Mouse (Mus musculus): Measurements from ENCODE around the gene Sptan1. TPM values are rescaled to one million over a fixed set of nuclear protein-coding genes. Genes with fewer than 3 reads are reported as not detected.

Gene Sptan1
- polyA plus RNA-seq, 1 experiment: 622 TPM

DNA sequence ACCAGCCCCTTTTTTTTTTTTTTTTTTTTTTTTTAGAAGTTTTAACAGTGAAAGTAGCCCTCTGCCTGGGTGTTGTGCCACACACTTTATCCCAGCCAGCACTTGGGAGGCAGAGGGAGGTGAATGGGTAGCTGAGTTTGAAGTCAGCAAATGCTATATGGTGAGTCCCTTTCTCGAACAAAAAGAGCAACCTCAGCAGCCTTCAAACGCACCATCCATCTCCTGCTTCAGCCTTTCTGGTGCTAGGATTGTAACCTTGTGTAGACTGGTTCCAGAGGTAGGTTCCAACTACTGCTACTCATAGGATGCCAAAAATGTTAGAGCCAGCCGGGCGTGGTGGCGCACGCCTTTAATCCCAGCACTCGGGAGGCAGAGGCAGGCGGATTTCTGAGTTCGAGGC is 111.1 kb downstream of the Sptan1 start:
- TF ChIP-seq CTCF (IDR thresholded peaks at IDR 0.05; ENCODE audit: borderline replicate concordance, extremely low read depth, insufficient read depth, insufficient read length) (no peak), POLR2A (IDR thresholded peaks at IDR 0.05; ENCODE audit: borderline replicate concordance, extremely low read depth, insufficient read depth, insufficient read length, poor library complexity, severe bottlenecking) (no peak)

DNA sequence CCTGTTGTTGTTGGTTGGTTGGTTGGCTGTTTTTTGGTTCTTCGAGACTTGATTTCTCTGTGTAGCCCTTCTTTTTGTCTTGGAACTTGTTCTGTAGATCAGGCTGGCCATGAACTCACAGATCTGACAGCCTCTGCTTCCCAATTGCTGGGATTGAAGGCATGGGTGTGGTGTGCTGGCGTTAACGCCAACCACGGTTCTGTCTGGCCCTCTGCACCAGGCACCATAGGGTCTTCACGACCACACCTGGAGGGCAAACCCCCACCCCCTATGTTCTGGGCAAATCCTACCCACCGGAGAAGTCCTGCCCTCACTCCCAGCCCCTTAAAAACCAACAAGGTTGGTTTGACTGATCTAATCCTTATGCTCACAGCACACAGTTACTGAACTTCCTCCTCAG is 111.6 kb downstream of the Sptan1 start:
- no peak for TF ChIP-seq CTCF (IDR thresholded peaks at IDR 0.05; ENCODE audit: borderline replicate concordance, extremely low read depth, insufficient read depth, insufficient read length)
- no peak for TF ChIP-seq POLR2A (IDR thresholded peaks at IDR 0.05; ENCODE audit: borderline replicate concordance, extremely low read depth, insufficient read depth, insufficient read length, poor library complexity, severe bottlenecking)
- DNase-seq (ENCODE audit: low read depth): no peak

More for the DNA sequence above, 111.1 kb downstream of the Sptan1 start:
- DNase-seq (ENCODE audit: low read depth): no peak

- TF ChIP-seq POLR2A (IDR thresholded peaks at IDR 0.05; ENCODE audit: borderline replicate concordance, extremely low read depth, insufficient read depth, insufficient read length, poor library complexity, severe bottlenecking): no peak
- TF ChIP-seq CTCF (IDR thresholded peaks at IDR 0.05; ENCODE audit: borderline replicate concordance, extremely low read depth, insufficient read depth, insufficient read length): peak; percentile 99
- DNase-seq (ENCODE audit: low read depth): peak; percentile 91
These were observed 112.4 kb downstream of the Sptan1 start, which contains the start of gene Pkn3 for GRCm38 (mm10) chr2:30077502-30078348. Pkn3 (plus strand) TSS chr2:30077684.

DNA sequence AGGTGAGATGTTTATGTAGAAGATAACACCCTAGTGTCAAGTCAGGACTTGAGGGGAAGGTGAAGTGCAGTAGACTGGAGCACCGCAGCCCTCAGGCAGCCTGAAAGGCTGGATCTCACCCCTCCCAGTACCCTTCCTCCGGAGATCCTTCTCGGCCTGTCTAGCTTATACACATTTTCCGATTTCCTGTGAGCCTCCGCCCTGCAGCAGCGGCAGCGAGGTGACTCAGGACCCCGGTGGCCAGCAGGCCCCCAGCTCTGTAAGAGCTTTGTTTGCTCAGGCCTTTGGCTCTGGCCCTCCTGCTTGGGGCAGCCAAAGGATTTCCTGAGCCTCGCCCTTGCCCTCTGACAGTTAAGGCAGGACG is 113.0 kb downstream of the Sptan1 start:
- TF ChIP-seq POLR2A (IDR thresholded peaks at IDR 0.05; ENCODE audit: borderline replicate concordance, extremely low read depth, insufficient read depth, insufficient read length, poor library complexity, severe bottlenecking): no peak
- no peak for TF ChIP-seq CTCF (IDR thresholded peaks at IDR 0.05; ENCODE audit: borderline replicate concordance, extremely low read depth, insufficient read depth, insufficient read length)
- DNase-seq (ENCODE audit: low read depth): no peak

DNA sequence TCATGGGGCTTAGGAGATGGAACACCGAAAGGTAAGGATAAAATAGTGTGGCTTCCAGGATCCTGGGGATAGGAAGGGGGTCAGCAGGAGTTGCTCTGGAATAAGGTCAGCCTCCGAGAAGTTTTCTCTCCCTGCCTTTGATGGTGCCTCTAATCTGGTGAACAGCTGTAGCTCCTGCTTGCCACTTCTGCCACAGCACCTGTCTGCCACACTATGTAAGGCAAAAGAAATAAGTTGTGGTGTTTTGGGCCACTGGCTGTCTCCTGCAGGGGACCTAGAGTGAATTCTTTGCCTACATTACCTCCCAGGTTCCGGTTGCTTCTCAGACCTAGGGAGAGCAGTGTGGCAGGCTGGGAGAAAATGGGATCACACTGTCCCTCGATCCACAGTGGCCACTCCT is 113.4 kb downstream of the Sptan1 start:
- TF ChIP-seq POLR2A (IDR thresholded peaks at IDR 0.05; ENCODE audit: borderline replicate concordance, extremely low read depth, insufficient read depth, insufficient read length, poor library complexity, severe bottlenecking) (no peak), CTCF (IDR thresholded peaks at IDR 0.05; ENCODE audit: borderline replicate concordance, extremely low read depth, insufficient read depth, insufficient read length) (no peak)
- DNase-seq (ENCODE audit: low read depth): no peak

DNA sequence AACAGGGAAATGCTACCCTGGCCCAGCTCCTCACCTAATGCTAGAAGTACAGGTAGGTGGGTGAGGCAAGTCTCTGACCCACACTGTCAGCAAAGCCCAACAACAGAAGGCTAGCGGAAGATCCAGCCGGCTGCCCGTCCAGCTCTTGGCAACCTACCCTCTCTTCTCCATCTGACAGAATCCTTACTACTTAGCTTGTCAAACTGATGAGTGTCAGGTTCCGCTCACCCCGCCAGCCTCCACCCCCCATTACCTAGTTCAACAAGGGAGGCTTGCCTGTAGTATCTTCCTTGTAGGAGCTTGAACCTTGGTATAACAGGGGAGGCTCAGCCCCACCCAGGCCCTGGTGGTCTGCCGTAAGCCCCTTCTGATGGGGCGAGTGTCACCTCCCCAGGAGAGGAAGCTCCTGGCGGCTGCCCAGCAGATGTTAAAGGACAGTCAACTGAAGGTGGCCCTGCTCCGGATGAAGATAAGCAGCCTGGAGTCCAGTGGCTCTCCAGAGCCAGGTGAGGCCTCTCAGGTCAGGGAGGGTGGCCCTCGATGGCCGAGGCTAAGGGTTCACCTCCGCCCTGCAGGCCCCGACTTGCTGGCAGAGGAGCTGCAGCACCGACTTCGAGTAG is 114.9 kb downstream of the Sptan1 start:
- TF ChIP-seq POLR2A (IDR thresholded peaks at IDR 0.05; ENCODE audit: borderline replicate concordance, extremely low read depth, insufficient read depth, insufficient read length, poor library complexity, severe bottlenecking) (no peak), CTCF (IDR thresholded peaks at IDR 0.05; ENCODE audit: borderline replicate concordance, extremely low read depth, insufficient read depth, insufficient read length) (no peak)
- no peak for DNase-seq (ENCODE audit: low read depth)

Other genes starting within 250 kb of the Sptan1 start
- gene Gm13420, start 213.9 kb upstream of the Sptan1 start, polyA plus RNA-seq (2012; rRNA removed): 0.20 and 0.25 TPM in 2 replicates
- not detected in 2 replicates for gene Gm13547, start 206.2 kb upstream of the Sptan1 start, polyA plus RNA-seq (2012; rRNA removed)
- 41.8 and 51.7 TPM in 2 replicates for gene Coq4, start 178.1 kb upstream of the Sptan1 start, polyA plus RNA-seq (2012; rRNA removed)
- 43.2 and 47.8 TPM in 2 replicates for gene Trub2, start 177.1 kb upstream of the Sptan1 start, polyA plus RNA-seq (2012; rRNA removed)
- gene Slc27a4, start 162.9 kb upstream of the Sptan1 start, polyA plus RNA-seq (2012; rRNA removed): 67.6 and 78.8 TPM in 2 replicates
- gene Urm1, start 145.5 kb upstream of the Sptan1 start, polyA plus RNA-seq (2012; rRNA removed): 51.5 and 67.1 TPM in 2 replicates
- gene Cercam, start 96.4 kb upstream of the Sptan1 start, polyA plus RNA-seq (2012; rRNA removed): 24.8 and 39.2 TPM in 2 replicates
- gene Odf2, start 76.3 kb upstream of the Sptan1 start, polyA plus RNA-seq (2012; rRNA removed): 72.4 and 100 TPM in 2 replicates
- 51.6 and 58.0 TPM in 2 replicates for gene Gle1, start 30.1 kb upstream of the Sptan1 start, polyA plus RNA-seq (2012; rRNA removed)
- gene Wdr34, start 83.3 kb downstream of the Sptan1 start, polyA plus RNA-seq (2012; rRNA removed): 71.2 and 77.7 TPM in 2 replicates
- 223 and 340 TPM in 2 replicates for gene Set, start 91.8 kb downstream of the Sptan1 start, polyA plus RNA-seq (2012; rRNA removed)
- 3.7 and 7.2 TPM in 2 replicates for gene Pkn3, start 112.1 kb downstream of the Sptan1 start, polyA plus RNA-seq (2012; rRNA removed)
- 33.2 and 45.4 TPM in 2 replicates for gene Zdhhc12, start 128.1 kb downstream of the Sptan1 start, polyA plus RNA-seq (2012; rRNA removed)
- gene Zer1, start 159.0 kb downstream of the Sptan1 start, polyA plus RNA-seq (2012; rRNA removed): 88.2 and 94.3 TPM in 2 replicates
- 75.4 and 84.1 TPM in 2 replicates for gene Tbc1d13, start 168.2 kb downstream of the Sptan1 start, polyA plus RNA-seq (2012; rRNA removed)
- 19.1 and 19.2 TPM in 2 replicates for gene Endog, start 205.9 kb downstream of the Sptan1 start, polyA plus RNA-seq (2012; rRNA removed)
- 48.1 and 53.8 TPM in 2 replicates for gene Spout1, start 212.9 kb downstream of the Sptan1 start, polyA plus RNA-seq (2012; rRNA removed)
- gene Kyat1, start 240.3 kb downstream of the Sptan1 start, polyA plus RNA-seq (2012; rRNA removed): 30.0 and 42.9 TPM in 2 replicates

All from brain, embryonic 14.5 days (tissue).